Mouse (Mus musculus): ENCODE data around the gene Has1.
"Not testable (repeated sequence)": the region's sequence is repeated elsewhere in the genome, so short reads cannot be mapped to it uniquely, and the experiment has no call there.

Has1 gene

GRCm38 (mm10) chr17:17844606-17845005 lies 10.4 kb downstream of the Has1 start:
- DNase-seq (ENCODE audit: low read depth, low spot score), result not testable (repeated sequence)

GRCm38 (mm10) chr17:17843534-17844261 lies 11.3 kb downstream of the Has1 start:
- DNase-seq (ENCODE audit: low read depth, low spot score), result no peak

- no peak for DNase-seq (ENCODE audit: low read depth, low spot score)
Observed at GRCm38 (mm10) chr17:17840796-17841195, 14.2 kb downstream of the Has1 start.

- DNase-seq (ENCODE audit: low read depth, low spot score), result no peak
Observed at GRCm38 (mm10) chr17:17839276-17839675, 15.7 kb downstream of the Has1 start.

GRCm38 (mm10) chr17:17837919-17838701 lies 16.9 kb downstream of the Has1 start:
- DNase-seq (ENCODE audit: low read depth, low spot score), result peak; percentile 87

- DNase-seq (ENCODE audit: low read depth, low spot score), result no peak
Observed at GRCm38 (mm10) chr17:17837426-17837825, 17.6 kb downstream of the Has1 start.

GRCm38 (mm10) chr17:17836101-17836500 lies 18.9 kb downstream of the Has1 start:
- DNase-seq (ENCODE audit: low read depth, low spot score), result no peak

- no peak for DNase-seq (ENCODE audit: low read depth, low spot score)
Observed at GRCm38 (mm10) chr17:17834896-17835295, 20.1 kb downstream of the Has1 start.

- DNase-seq (ENCODE audit: low read depth, low spot score), result no peak
Observed at GRCm38 (mm10) chr17:17830731-17831130, 24.3 kb downstream of the Has1 start.

- DNase-seq (ENCODE audit: low read depth, low spot score), result no peak
Observed at GRCm38 (mm10) chr17:17829816-17830535, 25.0 kb downstream of the Has1 start.

- DNase-seq (ENCODE audit: low read depth, low spot score), result no peak
Observed at GRCm38 (mm10) chr17:17829052-17829785, 25.8 kb downstream of the Has1 start.

GRCm38 (mm10) chr17:17828191-17828981 lies 26.6 kb downstream of the Has1 start:
- DNase-seq (ENCODE audit: low read depth, low spot score), result no peak

- no peak for DNase-seq (ENCODE audit: low read depth, low spot score)
Observed at GRCm38 (mm10) chr17:17827658-17828190, 27.3 kb downstream of the Has1 start.

- no peak for DNase-seq (ENCODE audit: low read depth, low spot score)
Observed at GRCm38 (mm10) chr17:17826751-17827657, 28.0 kb downstream of the Has1 start, which contains the start of gene Spaca6. Gene Spaca6 (plus strand): TSS chr17:17827158.

GRCm38 (mm10) chr17:17825921-17826591 lies 28.9 kb downstream of the Has1 start:
- DNase-seq (ENCODE audit: low read depth, low spot score), result no peak

- DNase-seq (ENCODE audit: low read depth, low spot score), result no peak
Observed at GRCm38 (mm10) chr17:17823612-17824336, 31.2 kb downstream of the Has1 start.

GRCm38 (mm10) chr17:17795527-17795926 lies 59.5 kb downstream of the Has1 start:
- no peak for DNase-seq (ENCODE audit: low read depth, low spot score)
